Mouse (Mus musculus) embryo, embryonic 9.5 days (tissue): Measurements from ENCODE around the gene Ppm1l.

Source experiments
- DNase-seq: peaks from one replicate; pipeline ENCODE4 v3.0.0-alpha.2; 2017; ENCODE audit errors: extremely low spot score

The Ppm1l gene

DNA sequence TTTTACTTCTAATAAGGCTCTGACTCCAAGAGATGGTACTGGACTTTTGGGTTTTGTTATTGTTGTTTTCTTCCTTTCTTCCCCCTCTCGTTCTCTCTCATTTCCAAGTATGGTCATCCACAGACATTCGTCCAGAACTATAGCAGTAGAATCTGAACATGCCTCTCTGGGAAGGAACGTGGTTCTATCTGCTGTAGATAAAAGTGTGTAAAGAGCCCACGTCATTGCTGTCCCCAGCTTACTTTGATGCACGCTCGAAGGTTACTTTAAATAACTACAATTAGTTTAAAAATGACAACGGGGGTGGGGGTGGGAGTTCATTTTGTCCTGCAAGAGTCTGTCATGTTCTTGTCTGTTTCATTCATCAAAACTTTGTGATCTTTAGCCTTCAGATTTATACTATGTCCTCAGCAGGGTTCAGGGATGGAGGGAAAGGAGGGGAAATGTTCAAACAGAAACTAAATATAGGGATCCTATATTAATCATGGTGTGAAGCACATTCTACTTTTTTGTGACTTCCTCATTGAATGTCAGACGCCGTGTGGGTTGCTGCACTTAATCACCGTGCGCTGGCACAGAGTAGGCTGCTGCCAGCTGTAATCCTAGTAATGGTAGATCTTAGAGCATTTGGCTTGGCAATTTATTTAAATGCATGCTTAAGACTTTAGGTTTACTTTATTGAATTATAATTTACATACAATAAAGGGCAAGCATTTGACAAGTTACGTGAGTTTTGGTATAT, 122.3 kb downstream of the Ppm1l start:
- DNase-seq: no peak

- no peak for DNase-seq
These were observed 124.1 kb downstream of the Ppm1l start for GRCm38 (mm10) chr3:69440761-69441160.

GRCm38 (mm10) chr3:69446989-69447388, 130.3 kb downstream of the Ppm1l start:
- no peak for DNase-seq

- DNase-seq: no peak
These were observed 132.4 kb downstream of the Ppm1l start for GRCm38 (mm10) chr3:69449041-69449440.

- DNase-seq: no peak
These were observed 137.7 kb downstream of the Ppm1l start for GRCm38 (mm10) chr3:69454330-69454729.

DNA sequence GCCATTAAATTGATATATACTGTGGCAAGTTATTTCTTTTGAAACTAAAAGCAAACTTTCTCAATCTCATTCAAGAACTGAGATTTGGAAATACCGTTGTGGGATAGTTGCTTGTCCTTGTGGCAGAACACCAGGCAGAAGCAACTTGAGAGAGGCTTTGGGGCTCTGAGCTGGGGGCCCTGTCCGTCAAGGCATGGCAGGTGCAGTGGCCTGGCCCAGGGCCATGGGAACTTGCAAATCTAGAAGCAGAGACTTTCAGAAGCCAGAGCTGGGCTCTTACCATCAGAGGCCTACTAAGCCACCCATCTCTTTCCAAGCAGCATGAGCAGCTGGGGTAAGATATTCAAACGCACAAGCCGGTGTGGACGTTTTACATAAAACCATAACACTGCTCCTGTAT, 139.4 kb downstream of the Ppm1l start:
- DNase-seq: no peak

- no peak for DNase-seq
These were observed 142.1 kb downstream of the Ppm1l start for GRCm38 (mm10) chr3:69458756-69459155.

- no peak for DNase-seq
These were observed 145.3 kb downstream of the Ppm1l start for GRCm38 (mm10) chr3:69461956-69462355.

GRCm38 (mm10) chr3:69465751-69466150, 149.1 kb downstream of the Ppm1l start:
- no peak for DNase-seq

GRCm38 (mm10) chr3:69468280-69469008, 151.8 kb downstream of the Ppm1l start:
- no peak for DNase-seq

DNA sequence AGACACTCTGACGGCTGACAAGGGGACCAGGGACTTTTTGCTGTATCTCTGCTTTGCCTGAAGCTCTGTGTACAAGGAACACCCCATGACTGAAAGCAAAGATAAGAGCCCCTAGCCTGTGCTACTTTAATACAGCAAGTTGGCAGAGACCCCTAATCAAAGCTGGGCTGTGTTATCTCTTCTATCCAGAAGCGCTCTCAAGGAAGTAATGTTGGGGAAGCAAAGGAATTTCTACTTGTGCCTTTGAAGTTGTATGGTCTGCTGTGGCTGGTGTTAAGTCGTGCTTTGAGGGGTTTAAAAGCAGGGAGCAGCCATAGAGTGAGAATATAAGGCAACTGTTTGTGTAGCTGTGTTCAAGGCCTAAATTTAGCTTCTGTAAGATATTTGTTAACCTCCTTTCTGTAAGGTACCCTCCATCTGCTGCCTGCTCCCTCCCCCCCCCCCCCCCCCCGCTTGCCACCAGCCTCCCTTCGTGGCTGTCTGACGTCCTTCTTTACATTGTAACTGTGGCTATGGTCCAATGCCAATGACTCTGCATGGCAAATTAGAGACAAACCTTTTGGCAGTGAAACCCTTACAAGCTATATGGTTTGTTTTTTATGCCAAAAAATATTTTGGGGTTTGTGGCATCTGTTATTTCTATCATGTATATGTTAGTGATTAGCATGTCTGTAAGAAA, 152.9 kb downstream of the Ppm1l start:
- peak; percentile 22 for DNase-seq

- DNase-seq: no peak
These were observed 153.6 kb downstream of the Ppm1l start for GRCm38 (mm10) chr3:69470142-69470796.

- DNase-seq: no peak
These were observed 159.3 kb downstream of the Ppm1l start for GRCm38 (mm10) chr3:69475850-69476450.

DNA sequence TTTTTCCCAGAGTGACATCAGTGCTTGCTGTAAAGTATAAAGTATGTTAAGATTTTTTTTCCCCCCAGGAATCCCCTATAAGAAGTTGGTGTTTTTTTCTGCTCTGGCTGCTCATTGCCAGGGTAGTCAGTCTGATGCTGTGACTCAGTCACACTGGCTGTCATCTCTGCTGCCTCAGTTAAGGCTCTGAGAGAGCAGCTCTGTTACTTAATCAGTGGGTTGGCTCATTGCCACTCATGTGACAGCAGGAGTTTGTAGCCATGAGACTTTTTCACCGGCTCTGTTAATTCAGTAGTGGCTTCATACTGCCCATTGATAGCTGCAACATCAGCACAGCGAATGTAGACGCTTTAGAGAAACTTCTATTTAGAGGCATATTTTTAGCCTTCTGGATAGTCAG, 163.3 kb downstream of the Ppm1l start:
- no peak for DNase-seq

DNA sequence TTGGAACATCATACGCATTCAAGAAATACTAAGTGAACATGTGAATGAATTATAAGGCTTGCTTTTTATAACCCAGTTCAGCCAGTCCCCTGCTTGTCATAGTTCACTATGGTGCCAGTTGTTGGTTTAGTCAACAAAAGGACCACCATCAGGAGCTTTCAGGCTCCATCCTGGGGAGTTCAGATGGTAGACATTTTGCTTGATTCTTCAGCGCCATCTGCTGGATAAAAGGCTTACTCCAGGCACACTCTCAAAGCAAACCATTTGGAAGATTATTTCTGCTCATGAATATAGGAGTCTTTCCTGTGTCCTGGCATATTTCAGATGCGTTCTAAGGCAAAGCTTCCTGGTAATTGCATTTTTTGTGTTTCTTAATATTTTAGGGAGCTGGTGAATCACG, 165.2 kb downstream of the Ppm1l start:
- DNase-seq: peak; percentile 69

- no peak for DNase-seq
These were observed 167.4 kb downstream of the Ppm1l start for GRCm38 (mm10) chr3:69484006-69484574.

DNA sequence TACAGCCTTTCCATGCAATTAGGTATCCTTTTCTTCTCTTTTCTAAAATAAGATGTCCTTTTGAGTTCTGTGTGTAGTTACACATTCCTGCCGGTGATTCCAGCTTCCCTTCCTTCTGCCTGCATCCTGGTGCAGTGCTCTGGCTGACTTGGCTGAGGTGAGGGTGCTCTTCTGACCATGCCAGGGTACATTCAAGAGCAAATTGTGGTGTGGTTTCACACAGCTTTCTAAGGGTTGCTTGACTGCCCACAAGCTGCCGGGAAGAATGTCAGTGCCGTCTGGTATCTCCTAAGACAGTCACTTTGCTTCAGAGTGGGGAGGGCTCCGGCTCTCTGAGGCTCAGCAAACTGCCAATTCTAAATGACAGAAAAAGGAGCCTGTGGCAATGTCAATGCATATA, 167.9 kb downstream of the Ppm1l start:
- no peak for DNase-seq

GRCm38 (mm10) chr3:69485347-69485746, 168.7 kb downstream of the Ppm1l start:
- no peak for DNase-seq

DNA sequence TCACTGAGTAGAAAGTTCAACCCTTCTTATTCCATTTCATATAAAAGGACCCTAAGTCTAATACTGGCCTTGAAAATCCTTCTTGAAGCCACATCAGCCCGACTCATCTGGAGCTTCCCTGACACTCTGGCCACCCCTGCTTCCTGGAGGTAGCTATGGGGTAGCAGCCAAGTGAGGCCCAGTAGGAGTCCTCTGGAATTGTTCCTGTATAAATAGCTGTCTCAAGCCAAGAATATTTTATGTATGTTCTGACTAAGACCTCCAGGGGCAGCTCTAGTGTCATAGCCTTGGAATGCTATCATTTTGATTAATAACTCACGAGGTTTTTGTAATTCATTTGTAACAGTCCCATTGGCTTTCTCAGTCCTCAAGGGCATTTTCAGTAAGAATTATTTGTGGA, 169.1 kb downstream of the Ppm1l start:
- no peak for DNase-seq

- no peak for DNase-seq
These were observed 170.8 kb downstream of the Ppm1l start for GRCm38 (mm10) chr3:69487471-69487870.

GRCm38 (mm10) chr3:69489669-69490068, 173.0 kb downstream of the Ppm1l start:
- DNase-seq: no peak
